Mouse (Mus musculus): ENCODE measurements around the gene Mdga1. TPM values are rescaled to one million over a fixed set of nuclear protein-coding genes. Genes with fewer than 3 reads are reported as not detected.

Mdga1 gene
- total RNA-seq, 2 experiments from 2014 or later: 16.0 to 22.2 TPM

GRCm38 (mm10) chr17:29854835-29855234 lies 115.1 kb downstream of the Mdga1 start:
- intact Hi-C loops (cut with DNase I): no loop called here
- DNase-seq: no peak

GRCm38 (mm10) chr17:29854388-29854787 lies 115.5 kb downstream of the Mdga1 start:
- intact Hi-C loops (cut with DNase I): no loop called here
- DNase-seq: no peak

- intact Hi-C loops (cut with DNase I): no loop called here
- peak; percentile 44 to 60 for DNase-seq
Measured at GRCm38 (mm10) chr17:29852846-29853486, 116.9 kb downstream of the Mdga1 start.

GRCm38 (mm10) chr17:29849436-29849797 lies 120.5 kb downstream of the Mdga1 start:
- intact Hi-C loops (cut with DNase I): loop anchor here (5.0 kb wide), 1 partner anchor 52 kb away; no protein-coding TSS in a partner anchor
- DNase-seq: no peak

- DNase-seq: peak; percentile 68 to 86
- intact Hi-C loops (cut with DNase I): loop anchor here (5.0 kb wide), 1 partner anchor 52 kb away; no protein-coding TSS in a partner anchor
Measured at GRCm38 (mm10) chr17:29848793-29849435, 121.0 kb downstream of the Mdga1 start.

- DNase-seq: no peak
- intact Hi-C loops (cut with DNase I): loop anchor here (5.0 kb wide), 1 partner anchor 50 kb away; no protein-coding TSS in a partner anchor
Measured at GRCm38 (mm10) chr17:29847291-29847690, 122.6 kb downstream of the Mdga1 start.

GRCm38 (mm10) chr17:29846284-29846683 lies 123.6 kb downstream of the Mdga1 start:
- intact Hi-C loops (cut with DNase I): loop anchor here (5.0 kb wide), 1 partner anchor 49 kb away; no protein-coding TSS in a partner anchor
- DNase-seq: peak; percentile 47 to 56

GRCm38 (mm10) chr17:29844949-29845348 lies 124.9 kb downstream of the Mdga1 start:
- intact Hi-C loops (cut with DNase I): loop anchor here (5.0 kb wide), 1 partner anchor 48 kb away; no protein-coding TSS in a partner anchor
- DNase-seq: no peak

- DNase-seq: no peak
- intact Hi-C loops (cut with DNase I): no loop called here
Measured at GRCm38 (mm10) chr17:29843419-29844162, 126.3 kb downstream of the Mdga1 start.

- intact Hi-C loops (cut with DNase I): no loop called here
- DNase-seq: peak; percentile 47 to 62
Measured at GRCm38 (mm10) chr17:29841781-29842690, 127.9 kb downstream of the Mdga1 start.

- intact Hi-C loops (cut with DNase I): no loop called here
- DNase-seq: no peak
Measured at GRCm38 (mm10) chr17:29838029-29838428, 131.9 kb downstream of the Mdga1 start.

- intact Hi-C loops (cut with DNase I): no loop called here
- no peak for DNase-seq
Measured at GRCm38 (mm10) chr17:29837441-29837840, 132.4 kb downstream of the Mdga1 start.

- no peak for DNase-seq
Measured at GRCm38 (mm10) chr17:29834768-29835167, 135.1 kb downstream of the Mdga1 start.

GRCm38 (mm10) chr17:29834333-29834732 lies 135.6 kb downstream of the Mdga1 start:
- intact Hi-C loops (cut with DNase I): no loop called here
- no peak for DNase-seq

More at GRCm38 (mm10) chr17:29834768-29835167, 135.1 kb downstream of the Mdga1 start:
- intact Hi-C loops (cut with DNase I): no loop called here

- intact Hi-C loops (cut with DNase I): no loop called here
- DNase-seq: peak in 1 of 2 experiments; percentile 27
Measured at GRCm38 (mm10) chr17:29831696-29832095, 138.2 kb downstream of the Mdga1 start.

GRCm38 (mm10) chr17:29829136-29829535 lies 140.8 kb downstream of the Mdga1 start:
- no peak for DNase-seq
- intact Hi-C loops (cut with DNase I): no loop called here

GRCm38 (mm10) chr17:29827602-29828001 lies 142.3 kb downstream of the Mdga1 start:
- no peak for DNase-seq
- intact Hi-C loops (cut with DNase I): no loop called here

- DNase-seq: peak in 1 of 2 experiments; percentile 58
- intact Hi-C loops (cut with DNase I): no loop called here
Measured at GRCm38 (mm10) chr17:29824512-29825120, 145.3 kb downstream of the Mdga1 start.

GRCm38 (mm10) chr17:29824208-29824509 lies 145.7 kb downstream of the Mdga1 start:
- intact Hi-C loops (cut with DNase I): no loop called here
- DNase-seq: peak; percentile 20 to 47

Data from heart, postnatal 14 days (tissue).